Mouse (Mus musculus): Measurements from ENCODE around the gene Lcmt2. TPM values are rescaled to one million over a fixed set of nuclear protein-coding genes. Genes with fewer than 3 reads are reported as not detected.
"Not testable (repeated sequence)": the region's sequence is repeated elsewhere in the genome, so short reads cannot be mapped to it uniquely, and the experiment has no call there.

Gene Lcmt2
- polyA plus RNA-seq, 1 experiment from 2014 or later: 22.2 TPM

DNA sequence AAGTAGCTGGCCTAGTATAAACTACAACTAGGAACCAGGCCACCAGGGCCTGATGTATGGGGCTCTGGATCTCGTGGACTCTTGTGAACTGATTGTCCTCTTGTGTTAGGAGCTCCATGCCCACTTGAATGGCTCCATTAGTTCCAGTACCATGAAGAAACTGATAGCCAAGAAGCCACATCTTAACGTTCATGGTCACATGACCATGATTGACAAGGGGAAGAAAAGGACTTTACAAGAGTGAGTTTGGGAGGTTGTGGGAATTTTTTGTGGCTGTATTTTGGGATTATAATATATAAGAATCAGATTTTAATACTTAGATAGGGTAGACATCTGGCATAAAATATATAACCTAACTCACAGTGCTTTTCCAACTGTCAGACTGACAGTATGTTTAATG lies 2.0 kb upstream of the Lcmt2 start:
- no peaks in the 10 kb centered on the region for H3K27me3 ChIP-seq
- H3K9ac ChIP-seq: no peak overlapping the region
- no peak overlapping the region for H3K4me2 ChIP-seq
- no peaks in the 10 kb centered on the region for H3K9me3 ChIP-seq
- no peak overlapping the region for H3K4me3 ChIP-seq
- 62% methylated on average over 2 of the region's 2 CpGs for WGBS
- no peak for ATAC-seq (ENCODE audit: insufficient number of reproducible peaks, insufficient read depth, low FRiP score, low TSS enrichment, low read depth)
- peaks cover 20% of the 10 kb centered on the region for H3K4me1 ChIP-seq
- no peak overlapping the region for H3K27ac ChIP-seq
- peaks cover 43% of the 10 kb centered on the region for H3K36me3 ChIP-seq

DNA sequence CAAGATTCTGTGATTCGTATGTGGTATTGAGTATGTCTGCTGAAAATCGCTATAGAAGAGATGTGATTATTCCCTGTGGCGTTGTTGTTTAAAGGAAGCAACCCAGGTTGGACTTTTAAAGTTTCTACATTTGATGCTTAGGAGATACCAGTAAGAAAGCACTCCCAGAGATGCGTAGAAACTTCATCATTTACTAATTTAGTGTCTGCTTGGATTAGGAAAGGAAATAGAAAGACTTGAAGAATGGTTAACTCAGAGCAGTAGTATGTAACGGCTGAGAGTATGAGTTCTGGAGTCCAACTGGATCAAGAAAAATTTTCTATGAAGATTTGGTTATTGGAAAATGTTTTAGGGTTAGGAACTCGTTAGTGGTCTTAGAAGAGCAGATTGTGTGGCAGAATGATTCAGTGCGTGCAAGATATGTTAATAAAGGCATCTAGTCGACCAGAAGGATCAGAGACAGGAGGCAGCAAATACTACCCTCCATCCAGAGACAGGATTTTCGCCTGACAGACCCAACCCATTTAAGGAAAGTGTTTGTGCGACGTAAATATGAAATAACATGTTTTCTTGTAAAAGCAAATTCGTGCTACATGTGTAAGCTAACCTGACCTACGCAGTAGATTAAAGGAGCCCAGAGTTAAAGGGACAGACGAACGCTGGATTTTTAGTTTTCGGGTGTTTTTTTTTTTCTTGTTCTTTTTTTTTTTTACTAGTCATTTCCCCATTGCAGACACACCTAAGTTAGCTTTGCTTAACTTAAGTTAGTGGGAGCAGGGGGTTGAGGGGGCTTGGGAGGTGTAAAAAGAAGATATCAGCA lies 973 bp upstream of the Lcmt2 start:
- Histone ChIP-seq H3K4me2 (peak overlapping the region; percentile 92), H3K4me1 (peaks cover 20% of the 10 kb centered on the region), H3K27me3 (no peaks in the 10 kb centered on the region), H3K9me3 (no peaks in the 10 kb centered on the region), H3K36me3 (peaks cover 35% of the 10 kb centered on the region), H3K27ac (peak overlapping the region; percentile 99), H3K9ac (peak overlapping the region; percentile 92), H3K4me3 (peak overlapping the region; percentile 72)
- no peak for ATAC-seq (ENCODE audit: insufficient number of reproducible peaks, insufficient read depth, low FRiP score, low TSS enrichment, low read depth)
- WGBS: 73% methylated on average over 16 of the region's 16 CpGs

GRCm38 (mm10) chr2:121139266-121140017 lies 1.0 kb downstream of the Lcmt2 start:
- ATAC-seq (ENCODE audit: insufficient number of reproducible peaks, insufficient read depth, low FRiP score, low TSS enrichment, low read depth): peak; percentile 49
- no peaks in the 10 kb centered on the region for H3K27me3 ChIP-seq

DNA sequence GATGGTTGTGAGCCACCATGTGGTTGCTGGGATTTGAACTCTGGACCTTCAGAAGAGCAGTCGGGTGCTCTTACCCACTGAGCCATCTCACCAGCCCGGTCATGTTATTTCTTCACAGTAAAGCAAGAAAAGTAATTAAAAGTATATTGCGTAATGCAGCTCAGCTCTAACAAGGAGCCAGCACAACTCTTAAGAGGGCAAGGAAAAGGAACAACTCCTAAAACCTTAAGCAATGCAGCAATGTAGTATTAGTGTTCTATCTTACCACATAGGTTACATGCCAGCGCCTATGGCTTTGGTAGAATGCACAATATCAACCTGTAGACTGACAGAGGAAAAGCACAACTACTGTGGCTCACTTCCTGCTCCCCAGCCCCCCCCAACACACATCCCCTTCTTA lies 3.1 kb downstream of the Lcmt2 start:
- Histone ChIP-seq H3K4me1 (peaks cover 20% of the 10 kb centered on the region), H3K27ac (no peak overlapping the region), H3K36me3 (peaks cover 21% of the 10 kb centered on the region), H3K27me3 (no peaks in the 10 kb centered on the region), H3K4me2 (no peak overlapping the region), H3K4me3 (no peak overlapping the region), H3K9me3 (no peaks in the 10 kb centered on the region), H3K9ac (no peak overlapping the region)
- no peak for ATAC-seq (ENCODE audit: insufficient number of reproducible peaks, insufficient read depth, low FRiP score, low TSS enrichment, low read depth)
- 95% methylated on average over 4 of the region's 4 CpGs for WGBS

More at GRCm38 (mm10) chr2:121139266-121140017, 1.0 kb downstream of the Lcmt2 start:
- Histone ChIP-seq H3K9ac (peak overlapping the region; percentile 92), H3K9me3 (no peaks in the 10 kb centered on the region), H3K4me3 (peak overlapping the region; percentile 72), H3K27ac (peak overlapping the region; percentile 99), H3K4me1 (peaks cover 20% of the 10 kb centered on the region), H3K4me2 (peak overlapping the region; percentile 92), H3K36me3 (peaks cover 27% of the 10 kb centered on the region)
- 57% methylated on average over 29 of the region's 29 CpGs for WGBS

DNA sequence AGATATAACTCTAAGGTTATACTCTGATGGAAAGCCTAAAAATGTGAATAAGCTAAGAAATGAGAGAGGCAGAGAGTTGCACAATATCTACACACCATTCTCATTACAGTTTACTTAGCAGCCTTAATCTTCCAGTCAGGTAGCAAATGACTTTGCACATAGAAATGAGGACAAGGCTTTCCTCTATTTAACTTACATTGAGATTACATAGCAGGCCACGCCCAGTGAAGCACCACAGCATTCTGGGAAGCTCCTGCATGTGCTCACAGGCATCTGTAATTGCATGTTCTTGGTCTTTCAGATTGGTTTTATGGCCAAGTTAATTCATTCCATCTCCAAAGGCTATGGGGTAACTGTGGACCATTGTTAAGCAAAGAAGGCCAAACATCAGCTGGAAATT lies 7.6 kb downstream of the Lcmt2 start:
- H3K4me2 ChIP-seq: no peak overlapping the region
- WGBS: 60% methylated on average over 1 of the region's 1 CpGs
- no peak overlapping the region for H3K4me3 ChIP-seq
- H3K4me1 ChIP-seq: no peaks in the 10 kb centered on the region
- peaks cover 4% of the 10 kb centered on the region; the same call in 1 of the 2 replicates for H3K36me3 ChIP-seq
- ATAC-seq (ENCODE audit: insufficient number of reproducible peaks, insufficient read depth, low FRiP score, low TSS enrichment, low read depth): no peak
- H3K9me3 ChIP-seq: no peaks in the 10 kb centered on the region
- H3K27ac ChIP-seq: no peak overlapping the region
- H3K27me3 ChIP-seq: no peaks in the 10 kb centered on the region
- no peak overlapping the region for H3K9ac ChIP-seq

DNA sequence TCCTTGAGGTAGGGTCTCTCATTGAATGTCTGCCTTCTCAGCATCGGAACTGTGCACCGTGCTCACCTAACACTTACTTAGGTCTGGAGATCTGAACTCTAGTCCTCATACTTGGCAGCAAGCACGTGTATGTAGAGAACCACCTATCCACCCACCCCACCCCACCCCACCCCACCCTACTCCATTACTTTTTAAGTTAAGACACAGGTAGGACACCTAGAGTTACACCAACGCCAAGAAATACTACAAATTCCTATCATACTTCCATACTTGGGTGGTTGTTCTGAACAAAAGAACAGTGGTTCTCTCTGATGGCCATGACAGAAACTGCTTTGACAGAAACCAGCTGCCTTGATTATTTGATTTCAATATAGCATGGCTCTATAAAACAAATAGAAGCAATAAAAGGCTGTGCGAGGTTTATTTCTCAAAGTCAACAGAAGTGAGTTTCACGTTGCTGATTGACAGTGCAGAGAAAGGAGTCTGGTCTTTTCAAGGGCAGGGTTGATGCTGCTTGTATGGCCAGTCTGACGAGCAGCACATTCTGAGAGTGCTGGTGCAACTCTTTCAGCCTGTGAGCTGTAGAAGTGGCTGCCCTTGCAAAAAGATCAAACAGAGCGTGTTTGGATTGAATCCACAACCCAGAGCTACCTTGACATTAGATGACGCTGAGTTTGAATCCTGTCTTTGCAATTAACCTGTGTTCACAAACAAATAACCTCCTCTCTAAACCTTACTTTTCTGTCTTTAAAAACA lies 11.4 kb downstream of the Lcmt2 start:
- Histone ChIP-seq H3K4me1 (no peaks in the 10 kb centered on the region), H3K36me3 (no peaks in the 10 kb centered on the region), H3K4me2 (no peak overlapping the region), H3K9me3 (no peaks in the 10 kb centered on the region), H3K27me3 (no peaks in the 10 kb centered on the region), H3K9ac (no peak overlapping the region), H3K27ac (no peak overlapping the region), H3K4me3 (no peak overlapping the region)
- 62% methylated on average over 9 of the region's 9 CpGs for WGBS
- ATAC-seq (ENCODE audit: insufficient number of reproducible peaks, insufficient read depth, low FRiP score, low TSS enrichment, low read depth): no peak

- H3K27me3 ChIP-seq: no peaks in the 10 kb centered on the region
- H3K9ac ChIP-seq: no peak overlapping the region
- H3K4me2 ChIP-seq: no peak overlapping the region
- H3K4me1 ChIP-seq: no peaks in the 10 kb centered on the region
- H3K36me3 ChIP-seq: no peaks in the 10 kb centered on the region
- no peak overlapping the region for H3K27ac ChIP-seq
- 70% methylated on average over 1 of the region's 1 CpGs for WGBS
- no peaks in the 10 kb centered on the region for H3K9me3 ChIP-seq
- no peak for ATAC-seq (ENCODE audit: insufficient number of reproducible peaks, insufficient read depth, low FRiP score, low TSS enrichment, low read depth)
- H3K4me3 ChIP-seq: no peak overlapping the region
Measured at GRCm38 (mm10) chr2:121127536-121127935, 12.9 kb downstream of the Lcmt2 start.

- not testable (repeated sequence) for ATAC-seq (ENCODE audit: insufficient number of reproducible peaks, insufficient read depth, low FRiP score, low TSS enrichment, low read depth); H3K9ac ChIP-seq; H3K27me3 ChIP-seq; H3K4me3 ChIP-seq; H3K9me3 ChIP-seq; H3K36me3 ChIP-seq; H3K27ac ChIP-seq; H3K4me1 ChIP-seq; H3K4me2 ChIP-seq
- WGBS: 94% methylated on average over 5 of the region's 5 CpGs
Measured at GRCm38 (mm10) chr2:121126302-121126701, 14.2 kb downstream of the Lcmt2 start.

- Histone ChIP-seq H3K4me3 (no peak overlapping the region), H3K27ac (no peak overlapping the region), H3K27me3 (no peaks in the 10 kb centered on the region), H3K36me3 (no peaks in the 10 kb centered on the region), H3K9ac (no peak overlapping the region), H3K4me2 (no peak overlapping the region), H3K9me3 (no peaks in the 10 kb centered on the region), H3K4me1 (no peaks in the 10 kb centered on the region)
- WGBS: 84% methylated on average over 3 of the region's 3 CpGs
- ATAC-seq (ENCODE audit: insufficient number of reproducible peaks, insufficient read depth, low FRiP score, low TSS enrichment, low read depth): no peak
Measured at GRCm38 (mm10) chr2:121119260-121119659, 21.2 kb downstream of the Lcmt2 start.

- Histone ChIP-seq H3K4me3 (no peak overlapping the region), H3K4me1 (no peaks in the 10 kb centered on the region), H3K9me3 (no peaks in the 10 kb centered on the region), H3K36me3 (no peaks in the 10 kb centered on the region), H3K9ac (no peak overlapping the region), H3K27me3 (no peaks in the 10 kb centered on the region), H3K27ac (no peak overlapping the region), H3K4me2 (no peak overlapping the region)
- no peak for ATAC-seq (ENCODE audit: insufficient number of reproducible peaks, insufficient read depth, low FRiP score, low TSS enrichment, low read depth)
- 84% methylated on average over 2 of the region's 2 CpGs for WGBS
Measured at GRCm38 (mm10) chr2:121115418-121115817, 25.0 kb downstream of the Lcmt2 start.

- no peaks in the 10 kb centered on the region for H3K36me3 ChIP-seq
- no peak for ATAC-seq (ENCODE audit: insufficient number of reproducible peaks, insufficient read depth, low FRiP score, low TSS enrichment, low read depth)
- no peaks in the 10 kb centered on the region for H3K27me3 ChIP-seq
- no peak within 1 kb of the TSS for H3K4me3 ChIP-seq
- no peak within 1 kb of the TSS for H3K4me2 ChIP-seq
- no peak within 1 kb of the TSS for H3K9ac ChIP-seq
- WGBS: 92% methylated on average over 4 of the region's 4 CpGs
- no peaks in the 10 kb centered on the region for H3K4me1 ChIP-seq
- no peak within 1 kb of the TSS for H3K27ac ChIP-seq
- no peaks in the 10 kb centered on the region for H3K9me3 ChIP-seq
Measured at GRCm38 (mm10) chr2:121109695-121110094, 30.8 kb downstream of the Lcmt2 start, which contains the start of gene Tgm7. Tgm7 (minus strand) TSS chr2:121109795.
